Mouse (Mus musculus): ENCODE measurements around the gene Pepd.

Pepd gene

GRCm38 (mm10) chr7:34911919-34912897, at the start of gene Pepd:
Gene Pepd, plus strand, starts transcription at chr7:34912379.
- DNase-seq (ENCODE audit: low spot score in 2 of 2): peak; percentile 65 to 75

GRCm38 (mm10) chr7:34867289-34867688, 44.9 kb upstream of the Pepd start:
- DNase-seq (ENCODE audit: low spot score in 2 of 2): no peak

- DNase-seq (ENCODE audit: low spot score in 2 of 2): no peak
These were observed 42.5 kb upstream of the Pepd start for GRCm38 (mm10) chr7:34869693-34870092.

- DNase-seq (ENCODE audit: low spot score in 2 of 2): no peak
These were observed 35.4 kb upstream of the Pepd start for GRCm38 (mm10) chr7:34876787-34877186.

DNA sequence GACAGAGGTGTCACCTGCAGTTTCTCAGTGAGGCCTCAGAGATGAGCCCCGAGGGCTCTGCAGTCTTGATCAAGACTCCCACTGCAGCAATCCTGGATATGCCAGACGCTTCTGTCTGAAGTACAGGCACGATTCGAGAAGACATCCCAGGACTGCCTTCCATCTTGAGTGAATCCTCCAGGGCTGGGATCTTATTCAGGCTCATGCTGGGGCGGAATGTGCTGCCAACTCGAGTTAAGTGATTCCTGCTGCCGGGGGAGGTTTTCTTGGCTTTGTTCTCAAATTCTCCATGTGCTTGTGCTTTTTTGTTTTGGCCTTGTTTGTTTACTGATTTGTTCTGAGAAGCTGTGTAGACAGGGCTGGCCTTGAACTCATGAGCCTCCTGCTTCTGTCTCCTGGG, 34.4 kb upstream of the Pepd start:
- DNase-seq (ENCODE audit: low spot score in 2 of 2): no peak

DNA sequence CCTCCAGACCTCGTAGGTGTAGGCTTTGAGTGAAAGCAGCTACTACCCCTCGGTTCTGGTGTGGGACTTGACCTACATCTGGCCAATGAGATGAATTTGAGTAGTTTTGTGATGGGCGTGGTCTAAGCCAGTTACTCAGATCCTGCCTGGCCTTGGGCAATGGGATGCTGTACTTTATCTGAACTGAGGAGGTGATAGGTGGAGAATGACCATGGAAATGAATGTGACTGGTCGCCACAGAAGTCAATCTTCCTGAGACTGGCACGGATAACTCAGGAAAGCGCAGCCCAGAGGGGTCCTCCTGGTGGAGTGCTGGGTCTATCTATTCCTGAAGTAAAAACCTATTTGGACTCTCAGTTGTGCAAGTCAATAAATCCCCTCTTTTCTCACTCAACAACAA, 23.7 kb upstream of the Pepd start:
- DNase-seq (ENCODE audit: low spot score in 2 of 2): no peak

DNA sequence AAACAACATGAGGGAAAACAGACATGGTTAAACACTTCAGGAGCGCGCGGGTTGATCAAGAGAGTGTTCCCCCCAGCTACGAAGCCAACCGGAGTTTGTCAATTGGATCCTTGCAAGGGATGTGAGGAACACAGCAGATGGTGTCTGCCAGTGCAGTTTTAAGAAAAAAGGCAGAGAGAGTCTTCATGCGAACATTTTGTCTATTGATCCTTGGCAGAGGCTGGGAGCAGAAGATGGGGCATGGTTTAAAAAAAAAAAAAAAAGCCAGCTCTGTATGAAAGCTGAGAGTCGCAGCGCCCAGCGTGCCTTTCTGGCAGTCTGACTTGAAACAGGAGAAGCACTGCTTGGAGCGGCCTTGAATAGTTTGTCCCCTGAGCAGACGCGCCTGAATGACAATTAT, 23.3 kb upstream of the Pepd start:
- DNase-seq (ENCODE audit: low spot score in 2 of 2): no peak

DNA sequence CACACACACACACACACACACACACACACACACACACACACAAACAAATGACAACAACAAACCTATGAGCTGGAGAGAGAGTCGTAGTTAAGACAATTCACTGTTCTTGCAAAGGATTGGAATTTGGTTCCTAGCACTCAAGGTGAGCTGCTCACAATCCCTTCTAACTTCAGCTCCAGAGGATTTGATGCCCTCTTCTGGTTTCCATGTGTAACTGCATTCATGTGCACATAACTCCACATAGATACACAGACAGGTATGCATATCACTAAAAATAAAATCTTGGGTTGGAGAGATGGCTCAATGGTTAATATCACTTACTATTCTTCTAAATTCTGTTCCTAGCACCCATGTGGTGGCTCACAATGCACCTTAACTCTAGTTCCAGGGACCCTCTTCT, 19.3 kb upstream of the Pepd start:
- no peak for DNase-seq (ENCODE audit: low spot score in 2 of 2)

DNA sequence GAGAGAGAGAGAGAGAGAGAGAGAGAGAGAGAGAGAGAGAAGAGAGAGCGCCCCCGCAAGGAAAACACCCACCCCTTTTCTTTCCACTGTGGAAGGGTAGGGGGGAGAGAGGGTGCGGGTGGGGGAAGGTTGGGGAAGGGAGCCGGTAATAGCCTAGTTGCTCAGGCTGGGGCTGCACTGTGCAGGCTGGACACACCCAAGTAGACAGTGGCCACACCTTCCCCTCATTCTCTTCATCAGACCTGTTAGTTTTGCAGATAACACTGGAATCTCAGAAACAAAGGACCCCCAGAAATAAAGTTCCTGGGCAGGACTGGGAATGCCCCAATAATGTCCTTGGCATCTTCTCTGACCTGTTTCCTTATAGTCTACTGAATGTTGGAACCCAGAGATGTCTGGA, 15.7 kb upstream of the Pepd start:
- DNase-seq (ENCODE audit: low spot score in 2 of 2): no peak

DNA sequence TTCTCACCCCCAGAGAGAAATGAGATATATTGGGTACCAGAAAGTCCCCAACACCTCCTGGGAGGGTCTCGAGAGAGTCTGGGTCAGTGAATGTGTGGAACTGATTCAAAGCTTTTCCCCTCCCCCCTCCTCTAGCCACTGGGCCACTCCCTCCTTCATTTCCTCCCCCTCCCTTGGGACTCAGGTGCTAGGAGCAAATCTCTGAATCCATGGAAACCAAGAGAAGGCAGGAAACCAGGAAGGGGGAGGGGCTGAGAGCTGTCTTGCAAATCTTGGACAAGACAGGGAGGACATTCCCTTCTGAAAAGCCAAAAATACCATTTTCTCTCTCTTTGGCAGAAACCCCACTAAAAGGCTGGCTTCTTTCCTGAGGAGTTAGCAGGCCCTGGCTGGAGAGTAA, 15.1 kb upstream of the Pepd start:
- DNase-seq (ENCODE audit: low spot score in 2 of 2): peak in 1 of 2 experiments; percentile 38

- no peak for DNase-seq (ENCODE audit: low spot score in 2 of 2)
These were observed 1.8 kb upstream of the Pepd start for GRCm38 (mm10) chr7:34910096-34911066.

GRCm38 (mm10) chr7:34913956-34914355, 1.8 kb downstream of the Pepd start:
- DNase-seq (ENCODE audit: low spot score in 2 of 2): no peak

GRCm38 (mm10) chr7:34915555-34915954, 3.4 kb downstream of the Pepd start:
- DNase-seq (ENCODE audit: low spot score in 2 of 2): no peak

DNA sequence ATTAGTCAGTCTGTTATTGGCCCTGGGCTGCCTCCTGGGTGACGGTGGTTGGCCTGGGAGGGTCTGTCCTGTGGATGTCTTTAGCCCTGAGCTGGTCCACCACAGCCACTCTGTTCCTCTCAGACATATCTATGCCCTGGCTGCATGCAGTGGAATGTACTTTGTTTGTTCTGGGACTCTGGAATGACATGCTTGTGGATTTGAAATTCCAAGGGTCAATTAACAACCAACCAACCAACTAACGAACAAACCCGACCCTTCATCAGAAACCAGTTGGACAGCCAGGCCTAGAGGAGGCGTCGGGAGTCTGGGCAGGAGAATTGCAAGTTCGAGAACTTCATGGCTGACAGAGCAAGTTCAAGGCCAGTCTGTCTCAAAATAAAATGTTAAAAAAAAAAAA, 5.4 kb downstream of the Pepd start:
- DNase-seq (ENCODE audit: low spot score in 2 of 2): no peak

- no peak for DNase-seq (ENCODE audit: low spot score in 2 of 2)
These were observed 5.8 kb downstream of the Pepd start for GRCm38 (mm10) chr7:34917998-34918397.

DNA sequence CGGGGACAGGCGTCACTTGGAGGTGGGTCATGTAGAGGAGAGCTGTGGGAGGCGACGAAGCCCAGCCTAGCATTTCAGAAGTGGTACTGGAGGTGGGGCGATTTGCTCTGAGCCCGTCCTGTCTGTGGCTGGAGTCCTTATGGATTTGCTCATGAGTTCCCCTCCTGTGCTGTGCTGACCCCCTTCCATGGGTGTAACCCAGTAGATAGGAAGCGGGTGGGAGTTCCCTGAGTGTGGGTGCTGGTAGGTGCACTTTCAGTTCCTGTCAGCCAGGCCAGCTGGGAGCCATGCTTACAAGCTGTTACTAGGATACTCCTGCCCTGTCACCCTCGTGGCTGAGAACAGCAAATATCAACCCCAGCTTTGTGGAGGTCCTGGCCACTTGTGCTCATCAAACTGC, 6.2 kb downstream of the Pepd start:
- no peak for DNase-seq (ENCODE audit: low spot score in 2 of 2)

GRCm38 (mm10) chr7:34919054-34919453, 6.9 kb downstream of the Pepd start:
- no peak for DNase-seq (ENCODE audit: low spot score in 2 of 2)

DNA sequence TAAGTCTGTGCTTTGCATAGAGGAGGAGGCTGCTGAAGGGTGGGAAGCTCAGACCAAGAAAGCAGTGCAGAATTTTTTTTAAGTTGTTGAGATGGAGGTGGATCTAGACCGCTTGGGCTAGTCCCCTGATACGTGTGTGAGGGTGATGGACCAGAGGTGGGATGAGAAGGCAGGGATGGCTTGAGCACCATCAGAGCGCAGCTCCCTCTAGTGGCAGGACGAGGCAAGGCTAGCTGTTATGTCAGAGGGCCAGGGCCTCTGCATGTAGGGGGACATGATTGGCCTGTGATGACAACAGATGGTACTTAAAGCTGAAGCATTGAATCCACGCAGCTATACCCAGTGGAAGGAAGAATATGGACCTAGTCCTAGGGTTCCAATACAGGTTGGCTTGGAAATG, 7.6 kb downstream of the Pepd start:
- DNase-seq (ENCODE audit: low spot score in 2 of 2): no peak

- DNase-seq (ENCODE audit: low spot score in 2 of 2): peak in 1 of 2 experiments; percentile 28
These were observed 13.0 kb downstream of the Pepd start for GRCm38 (mm10) chr7:34925208-34925607.

- no peak for DNase-seq (ENCODE audit: low spot score in 2 of 2)
These were observed 13.8 kb downstream of the Pepd start for GRCm38 (mm10) chr7:34925956-34926355.

DNA sequence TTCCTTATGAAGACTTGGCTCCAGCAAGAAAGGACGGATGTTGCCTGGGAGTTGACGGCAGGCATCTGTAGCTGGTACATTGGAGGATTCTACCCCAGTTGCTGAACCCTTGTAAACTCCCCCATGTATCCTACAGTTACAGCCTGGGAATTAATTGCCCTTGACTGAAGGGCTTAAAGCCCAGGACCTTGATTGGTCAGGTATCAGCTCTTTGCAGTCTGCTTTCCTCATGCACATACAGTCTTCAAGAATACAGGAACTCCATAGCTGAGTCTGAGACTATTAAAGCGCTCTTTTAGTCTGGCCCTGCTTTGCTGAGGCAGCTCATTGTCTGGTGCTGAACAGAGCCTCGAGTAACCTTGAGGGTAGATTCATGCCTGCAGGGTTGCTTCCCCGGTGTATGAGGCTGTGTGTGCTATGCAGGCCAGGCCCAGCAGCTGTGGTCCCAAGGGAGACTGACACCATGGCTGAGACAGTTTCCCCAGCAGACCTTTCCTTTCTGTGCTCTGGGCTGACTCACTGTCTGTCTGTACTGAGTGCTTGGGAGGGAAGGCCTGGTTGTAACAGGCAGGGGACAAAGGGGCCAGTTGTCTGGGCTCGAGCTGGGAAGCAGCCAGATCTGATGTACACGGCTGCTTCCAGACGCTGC, 17.6 kb downstream of the Pepd start:
- DNase-seq (ENCODE audit: low spot score in 2 of 2): no peak

DNA sequence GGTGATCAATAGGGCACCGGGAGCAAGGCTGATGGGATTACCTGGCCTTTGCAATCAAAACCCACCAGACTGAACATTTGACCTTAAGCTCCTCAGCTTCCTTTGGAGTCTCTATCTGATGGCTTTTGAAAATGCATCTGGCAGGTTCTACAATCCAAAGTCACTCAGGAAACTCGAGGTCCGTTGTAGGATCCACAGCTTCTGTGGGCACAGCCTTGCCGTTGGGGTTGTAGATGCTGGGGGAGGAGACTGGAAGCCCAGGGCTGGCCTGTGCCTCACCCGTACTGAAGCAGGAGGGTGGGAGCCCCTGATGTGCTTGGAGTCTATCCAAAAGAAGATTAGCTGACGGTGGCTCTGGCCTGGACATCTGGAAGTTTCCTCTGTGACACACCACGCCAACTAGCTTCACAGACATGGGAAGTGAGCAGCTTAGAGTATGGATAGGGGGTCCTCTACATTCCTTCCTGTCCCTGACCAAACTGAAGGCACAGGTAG, 18.1 kb downstream of the Pepd start:
- no peak for DNase-seq (ENCODE audit: low spot score in 2 of 2)
